Mouse (Mus musculus): Measurements from ENCODE around the gene Tmem200a.
"Not testable (repeated sequence)": the region's sequence is repeated elsewhere in the genome, so short reads cannot be mapped to it uniquely, and the experiment has no call there.

Tmem200a gene

DNA sequence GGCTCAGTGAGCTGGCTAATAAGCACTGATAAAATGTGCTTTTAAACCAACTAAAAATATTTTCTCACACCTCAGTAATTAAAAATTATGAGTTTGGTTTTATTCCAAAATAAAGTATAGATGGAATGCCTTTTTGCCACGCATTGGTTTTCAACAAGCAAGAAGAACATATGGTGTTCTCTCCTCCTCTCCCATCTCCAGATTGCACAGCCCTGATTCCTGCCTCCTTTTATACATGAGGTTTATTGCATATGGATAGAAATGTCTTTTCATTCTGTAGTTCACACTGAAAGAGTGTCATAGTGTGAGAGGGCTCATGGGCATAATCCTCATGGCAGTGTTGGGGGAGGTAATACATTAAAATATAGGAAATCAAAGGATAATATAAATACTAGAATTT is 96.2 kb downstream of the Tmem200a start:
- DNase-seq (ENCODE audit: low spot score in 2 of 2) = no peak

DNA sequence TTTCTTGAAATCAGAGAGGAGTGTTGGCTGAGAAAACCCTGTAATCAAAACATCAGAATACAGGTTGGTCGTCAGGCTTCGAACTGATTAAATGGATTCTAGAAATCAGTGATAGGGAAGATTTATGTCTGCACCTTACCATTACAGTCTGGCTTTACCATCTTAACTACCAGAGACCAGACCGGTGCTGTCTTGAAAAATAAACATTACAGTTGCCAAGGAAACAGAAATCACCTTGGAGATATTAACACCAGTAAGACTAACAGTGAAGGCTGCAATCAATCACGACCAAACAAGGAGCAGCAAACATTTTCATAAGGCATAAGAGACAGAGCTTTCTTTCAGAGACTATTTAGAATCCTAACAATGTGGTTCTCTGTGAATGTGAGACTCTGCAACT is 116.0 kb downstream of the Tmem200a start:
- no peak for DNase-seq (ENCODE audit: low spot score in 2 of 2)

DNA sequence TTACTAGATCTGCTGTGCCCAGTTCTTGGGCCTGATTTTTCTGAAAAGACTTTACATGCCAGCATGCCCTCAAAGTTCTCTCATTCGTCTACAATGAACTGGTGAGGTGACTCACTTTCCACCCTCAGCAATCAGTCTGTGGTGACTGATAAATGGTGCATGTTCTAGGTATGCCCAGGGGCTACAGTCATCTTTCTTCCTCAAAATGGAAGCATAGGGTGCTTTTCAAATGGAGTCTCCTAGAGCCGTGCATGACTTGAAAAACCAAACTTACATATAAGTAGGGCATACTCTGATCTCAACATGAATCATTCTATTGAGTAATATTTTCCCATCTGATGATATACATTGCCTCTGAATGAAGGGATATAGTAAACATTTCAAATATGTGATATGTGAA is 117.8 kb downstream of the Tmem200a start:
- no peak for DNase-seq (ENCODE audit: low spot score in 2 of 2)

DNA sequence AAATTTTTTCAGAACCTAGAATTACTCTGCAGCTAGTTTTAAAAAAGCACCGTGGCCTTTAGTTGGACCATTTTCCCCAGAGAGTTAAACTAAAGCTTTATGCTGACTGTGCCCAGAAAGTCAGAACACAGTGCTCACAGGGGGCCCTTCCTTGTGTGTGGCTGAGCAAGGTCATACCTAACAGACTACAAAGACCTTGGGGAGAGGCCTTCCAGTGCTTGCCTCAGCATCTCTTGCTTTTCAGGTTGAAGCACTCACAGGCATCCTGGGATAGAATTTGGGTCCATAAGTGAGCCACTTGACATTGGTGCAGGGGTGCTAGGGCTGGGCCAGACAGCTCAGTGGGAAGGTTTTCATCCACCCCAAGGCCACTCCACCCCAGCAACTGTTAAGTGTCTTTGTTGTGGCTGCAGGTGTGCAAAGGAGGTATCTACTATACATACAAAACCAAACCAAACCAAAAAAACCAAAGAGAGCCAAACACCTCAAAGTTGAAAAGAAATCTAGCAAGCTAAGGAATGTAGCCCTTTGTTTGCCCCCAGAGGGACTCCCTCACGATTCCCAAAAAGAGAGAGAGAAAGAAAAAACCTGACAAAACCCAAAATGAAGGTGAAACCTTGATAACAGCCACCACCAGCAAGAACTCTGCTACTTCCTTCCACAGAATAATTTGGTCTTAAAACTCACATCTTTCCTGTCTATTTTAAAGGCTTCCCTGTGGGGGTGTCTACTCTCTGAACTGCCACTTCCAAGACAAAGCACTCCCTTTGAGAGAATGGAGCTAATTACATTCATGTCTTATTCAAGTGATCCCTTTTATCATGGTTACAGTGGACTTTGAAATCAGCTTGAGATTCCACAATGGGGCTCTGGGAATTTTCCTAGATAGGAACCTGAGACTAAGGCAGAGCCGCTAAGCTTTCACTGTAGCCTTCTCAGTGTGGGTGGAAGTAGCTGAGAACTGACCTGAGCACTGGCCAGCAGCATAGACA is 119.8 kb downstream of the Tmem200a start:
- no peak for DNase-seq (ENCODE audit: low spot score in 2 of 2)

DNA sequence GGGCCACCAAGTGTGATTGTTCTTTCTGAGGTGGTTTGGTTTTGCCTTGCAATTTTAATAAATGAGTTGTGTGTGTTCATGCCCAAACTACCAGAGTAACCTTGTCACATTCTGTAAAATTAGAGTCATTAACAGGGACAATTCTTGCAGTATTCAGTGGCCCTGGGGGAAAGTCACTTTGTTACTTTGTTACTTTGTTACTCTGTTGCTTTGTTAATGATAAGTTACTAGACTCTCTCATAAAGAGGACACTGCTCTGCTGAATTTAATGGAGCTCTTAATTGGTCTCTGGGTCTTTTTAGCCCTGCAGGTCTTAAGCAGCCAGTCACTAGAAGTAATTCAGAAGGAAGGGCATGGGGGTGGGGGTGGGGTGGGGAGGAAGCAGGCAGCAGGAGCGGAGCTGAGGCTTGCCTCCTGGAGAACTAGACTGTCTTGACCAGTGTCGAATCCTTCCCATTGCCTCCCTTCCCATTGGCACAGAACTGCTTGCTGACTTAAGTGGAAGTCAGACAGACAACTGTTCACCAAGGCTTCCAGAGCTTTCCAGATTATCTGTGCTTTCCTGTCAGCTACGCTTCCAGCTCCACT is 124.1 kb downstream of the Tmem200a start:
- no peak for DNase-seq (ENCODE audit: low spot score in 2 of 2)

GRCm38 (mm10) chr10:25952838-25953237 is 126.0 kb downstream of the Tmem200a start:
- no peak for DNase-seq (ENCODE audit: low spot score in 2 of 2)

DNA sequence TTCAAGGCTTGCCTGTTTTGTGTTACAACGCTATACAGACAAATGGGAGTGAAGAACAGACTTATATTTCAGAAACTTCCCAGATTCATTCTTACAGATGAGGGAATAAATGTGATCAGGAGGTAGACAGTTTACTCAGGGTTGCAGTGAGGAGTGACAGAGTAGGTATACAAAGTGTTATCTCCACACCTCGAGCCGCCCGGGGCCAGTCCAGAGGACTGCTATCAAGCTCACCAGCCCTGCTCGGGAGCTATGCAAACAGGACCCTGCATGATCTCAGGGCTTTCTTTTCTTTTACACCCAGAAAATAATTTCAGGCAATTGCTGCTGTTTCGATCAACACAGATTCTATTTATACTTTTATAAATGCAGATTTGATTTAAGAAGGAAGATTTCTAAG is 126.7 kb downstream of the Tmem200a start:
- DNase-seq (ENCODE audit: low spot score in 2 of 2) = no peak

- DNase-seq (ENCODE audit: low spot score in 2 of 2) = no peak
These were observed 133.0 kb downstream of the Tmem200a start for GRCm38 (mm10) chr10:25945866-25946265.

DNA sequence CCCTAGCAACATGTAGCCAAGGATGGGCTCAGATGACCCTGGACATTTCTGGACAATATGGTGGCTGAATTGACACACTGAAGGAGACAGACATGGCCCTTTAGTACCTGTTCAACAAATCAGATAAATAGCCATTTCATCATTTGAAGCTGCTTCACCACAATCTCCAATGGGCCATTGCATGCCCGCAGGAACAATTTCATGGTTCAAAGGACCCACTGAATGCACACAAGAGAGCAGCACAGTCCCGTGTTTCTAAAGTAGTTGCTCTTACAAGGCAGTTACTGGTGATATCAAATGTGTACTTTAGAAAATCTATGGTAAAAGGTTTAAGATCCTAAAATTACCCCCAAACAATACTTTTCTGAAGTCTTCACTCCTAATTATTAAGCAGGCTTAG is 134.2 kb downstream of the Tmem200a start:
- no peak for DNase-seq (ENCODE audit: low spot score in 2 of 2)

- DNase-seq (ENCODE audit: low spot score in 2 of 2) = no peak
These were observed 147.1 kb downstream of the Tmem200a start for GRCm38 (mm10) chr10:25931796-25932195.

- DNase-seq (ENCODE audit: low spot score in 2 of 2) = no peak
These were observed 149.3 kb downstream of the Tmem200a start for GRCm38 (mm10) chr10:25929401-25930150.

GRCm38 (mm10) chr10:25928861-25929368 is 149.9 kb downstream of the Tmem200a start:
- no peak for DNase-seq (ENCODE audit: low spot score in 2 of 2)

- DNase-seq (ENCODE audit: low spot score in 2 of 2) = no peak
These were observed 150.4 kb downstream of the Tmem200a start for GRCm38 (mm10) chr10:25928448-25928786.

GRCm38 (mm10) chr10:25927553-25928447 is 151.1 kb downstream of the Tmem200a start:
- DNase-seq (ENCODE audit: low spot score in 2 of 2) = no peak

DNA sequence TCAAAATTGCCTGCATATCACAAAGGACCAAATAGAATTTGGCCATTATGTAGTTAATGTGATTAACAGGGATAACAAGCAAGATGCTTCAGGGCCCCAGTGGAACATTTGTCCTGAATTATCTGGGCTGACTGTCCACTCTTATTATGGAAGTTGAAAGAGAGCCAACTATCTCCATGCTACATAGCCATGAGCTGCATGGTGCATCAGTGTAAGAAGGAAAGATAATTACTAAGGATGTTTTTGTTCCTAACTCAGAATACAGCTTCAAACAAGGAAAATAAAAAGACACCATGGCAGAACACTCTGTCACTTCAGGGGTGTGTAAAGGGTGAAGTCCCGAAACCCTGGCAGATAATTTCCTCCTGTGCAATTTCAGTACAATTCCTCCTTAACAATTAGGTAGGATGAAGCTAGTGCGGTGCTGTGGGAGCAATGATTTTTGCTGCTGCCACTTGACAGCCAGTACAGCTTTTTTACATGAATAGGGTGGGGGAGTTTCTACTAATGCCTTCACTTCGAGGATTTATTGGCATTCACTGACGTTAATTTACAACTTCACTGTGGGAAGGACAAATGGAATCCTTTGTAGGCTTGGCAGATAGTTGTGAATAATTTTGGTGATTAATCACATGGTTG is 158.1 kb downstream of the Tmem200a start:
- DNase-seq (ENCODE audit: low spot score in 2 of 2) = no peak

DNA sequence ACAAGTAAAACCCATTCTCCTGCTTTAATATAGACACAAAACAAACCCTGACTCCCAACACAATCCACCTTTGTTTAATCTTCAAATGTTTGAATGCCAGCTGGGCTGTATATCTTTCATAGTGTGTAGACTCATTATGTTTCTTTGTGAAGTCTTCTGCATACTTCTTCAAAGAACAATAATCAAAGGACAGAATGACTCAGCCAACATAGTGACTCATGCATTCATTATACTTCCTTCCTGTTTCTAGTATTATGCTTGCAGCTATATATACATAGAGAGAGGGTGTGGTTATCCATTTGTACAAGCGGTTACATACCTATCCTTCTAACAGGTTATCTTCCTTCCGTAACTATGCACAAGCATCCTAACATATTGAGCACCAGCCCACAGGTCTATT is 160.7 kb downstream of the Tmem200a start:
- no peak for DNase-seq (ENCODE audit: low spot score in 2 of 2)

- no peak for DNase-seq (ENCODE audit: low spot score in 2 of 2)
These were observed 168.6 kb downstream of the Tmem200a start for GRCm38 (mm10) chr10:25910270-25910669.

DNA sequence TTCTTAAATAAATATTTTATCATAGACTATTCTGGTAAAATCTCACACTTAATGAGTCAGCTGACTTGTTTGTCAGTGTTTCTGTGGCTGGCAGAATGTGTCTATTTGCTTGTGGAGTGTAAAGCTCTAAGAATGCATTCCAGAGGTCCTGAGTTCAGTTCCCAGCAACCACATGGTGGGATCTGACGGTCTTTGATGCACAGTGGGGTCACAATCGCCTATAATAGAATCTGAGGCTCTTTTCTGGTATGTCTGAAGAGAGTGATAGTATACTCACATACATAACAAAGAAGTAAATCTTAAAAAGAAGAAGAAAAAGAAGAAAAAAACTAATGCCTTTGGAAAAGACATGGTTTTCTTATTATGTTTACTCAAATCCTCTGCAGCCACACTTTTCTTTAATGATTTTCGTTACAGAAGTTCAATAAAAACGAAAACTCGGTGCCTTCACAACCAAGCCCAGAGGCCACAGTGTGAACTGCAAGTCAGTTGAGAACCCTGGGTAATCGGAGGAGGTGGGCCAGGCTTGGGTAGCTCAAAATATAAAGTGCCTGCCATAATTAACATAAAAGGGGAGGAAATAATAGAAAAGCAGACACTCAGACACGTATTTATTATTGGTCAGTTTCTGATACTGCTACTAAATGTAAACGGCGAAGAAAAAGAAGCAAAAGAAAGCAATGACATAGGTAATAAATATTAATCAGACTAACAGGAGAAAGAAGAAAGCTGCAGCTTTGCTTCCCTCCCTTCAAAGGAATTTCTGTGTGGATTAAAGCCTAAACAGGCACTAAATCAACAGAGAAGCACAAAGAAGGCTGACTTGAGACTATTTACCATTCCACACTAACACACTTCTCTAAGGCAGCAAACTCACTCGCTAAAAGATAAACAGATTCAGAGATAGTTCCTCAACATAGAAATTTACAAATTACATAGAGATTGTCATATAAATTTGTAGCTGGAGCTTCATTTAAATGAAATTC is 170.5 kb downstream of the Tmem200a start:
- no peak for DNase-seq (ENCODE audit: low spot score in 2 of 2)

DNA sequence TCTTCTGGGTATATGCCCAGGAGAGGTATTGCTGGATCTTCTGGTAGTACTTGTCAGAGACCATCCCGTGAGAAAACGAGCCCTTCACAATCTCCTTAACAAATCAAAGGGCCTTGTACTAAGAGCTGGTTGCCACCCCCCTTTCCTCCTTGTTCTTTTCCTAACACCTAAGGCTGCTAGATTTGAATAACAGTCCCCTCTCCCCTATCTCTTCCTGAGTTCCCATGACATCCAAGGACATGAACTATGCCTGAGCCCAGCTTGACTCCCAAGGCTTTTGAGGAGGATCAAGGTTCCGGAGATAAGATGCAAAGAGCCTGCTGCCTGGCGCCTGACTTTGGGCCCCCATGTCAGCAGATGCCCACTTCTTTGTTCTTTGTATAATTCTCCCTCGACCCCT is 184.7 kb downstream of the Tmem200a start:
- DNase-seq (ENCODE audit: low spot score in 2 of 2) = not testable (repeated sequence)

- DNase-seq (ENCODE audit: low spot score in 2 of 2) = no peak
These were observed 191.6 kb downstream of the Tmem200a start for GRCm38 (mm10) chr10:25887225-25887624.

Data from natural killer cell, adult 2 months (primary cell).